Mouse (Mus musculus) left cerebral cortex, adult 18-20 months (tissue): ENCODE results near the gene Igf2bp1. TPM values are rescaled to one million over a fixed set of nuclear protein-coding genes. Genes with fewer than 3 reads are reported as not detected.
"Not testable (repeated sequence)": the region's sequence is repeated elsewhere in the genome, so short reads cannot be mapped to it uniquely, and the experiment has no call there.

Experiments used
- DNase-seq, 2 experiments: peaks; one replicate each; pipeline ENCODE4 v3.0.0; 2021 to 2022; ENCODE audit warnings: low spot score in 2 of 2, mixed read lengths in 1 of 2
- total RNA-seq, 2 experiments: library from RNA; stranded (reverse); gene quantifications; 2 replicates each; pipeline ENCODE4 v1.2.3; 2021

Gene Igf2bp1
- total RNA-seq, 2 experiments from 2014 or later = 0.37 TPM; not detected in 1

DNA sequence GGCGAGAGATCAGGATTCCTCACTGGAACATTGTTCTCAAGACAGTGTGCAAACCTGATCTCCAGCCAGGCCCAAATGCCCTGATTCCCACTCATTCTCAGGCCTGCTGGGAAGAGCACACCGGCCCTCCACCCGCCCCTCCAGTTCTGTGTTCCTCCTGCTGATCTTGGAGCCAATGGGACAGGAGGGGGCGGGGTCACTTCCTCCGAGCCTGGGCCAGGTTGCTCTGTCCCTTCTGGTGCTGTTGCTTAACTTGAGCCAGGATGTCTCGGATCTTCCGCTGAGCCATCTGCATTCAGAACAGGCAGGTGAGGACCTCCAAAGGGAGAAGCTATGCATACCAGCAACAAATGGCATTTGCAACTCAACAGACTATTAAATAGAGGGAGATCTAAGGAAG lies 42.4 kb downstream of the Igf2bp1 start:
- no peak for DNase-seq

DNA sequence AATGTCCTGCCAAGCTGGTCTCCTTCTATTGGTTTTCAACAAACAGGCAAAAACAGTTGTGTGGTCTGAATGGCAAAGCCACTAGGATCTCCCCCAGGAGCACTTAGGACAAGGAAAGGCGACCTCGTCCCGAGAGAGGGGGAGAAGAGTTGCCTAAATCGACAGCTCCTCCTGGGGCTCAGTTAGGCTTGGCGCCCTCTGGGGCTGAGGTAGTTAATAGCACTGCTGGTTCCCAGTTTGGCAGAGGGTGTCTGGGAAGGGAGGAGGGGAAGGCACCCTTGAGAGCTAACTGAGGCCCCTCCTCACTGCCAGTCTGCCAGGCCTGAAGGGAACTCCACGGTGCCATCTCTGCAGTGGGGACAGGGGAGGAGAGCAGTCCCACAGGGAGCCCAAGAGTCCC lies 46.6 kb downstream of the Igf2bp1 start:
- DNase-seq = no peak

DNA sequence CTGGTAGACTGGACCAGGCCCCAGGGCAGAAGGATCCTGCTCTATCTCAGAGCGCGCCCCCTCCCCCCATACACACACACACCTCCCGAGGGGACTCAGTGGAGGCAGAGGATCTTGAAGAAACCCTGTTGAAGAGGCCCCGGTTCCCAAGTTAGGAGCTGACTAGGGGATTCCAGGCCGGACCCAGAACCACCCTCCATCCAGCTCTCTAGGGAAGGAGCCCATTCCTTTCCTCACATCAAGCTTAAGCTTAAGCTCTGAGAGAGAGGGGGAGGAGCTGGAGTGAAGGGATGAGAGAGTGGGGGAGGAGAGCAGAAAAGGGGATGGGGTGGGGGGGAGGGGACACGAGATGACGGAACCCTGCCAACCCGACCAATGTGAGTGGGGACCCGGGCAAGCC lies 47.5 kb downstream of the Igf2bp1 start:
- DNase-seq = no peak

DNA sequence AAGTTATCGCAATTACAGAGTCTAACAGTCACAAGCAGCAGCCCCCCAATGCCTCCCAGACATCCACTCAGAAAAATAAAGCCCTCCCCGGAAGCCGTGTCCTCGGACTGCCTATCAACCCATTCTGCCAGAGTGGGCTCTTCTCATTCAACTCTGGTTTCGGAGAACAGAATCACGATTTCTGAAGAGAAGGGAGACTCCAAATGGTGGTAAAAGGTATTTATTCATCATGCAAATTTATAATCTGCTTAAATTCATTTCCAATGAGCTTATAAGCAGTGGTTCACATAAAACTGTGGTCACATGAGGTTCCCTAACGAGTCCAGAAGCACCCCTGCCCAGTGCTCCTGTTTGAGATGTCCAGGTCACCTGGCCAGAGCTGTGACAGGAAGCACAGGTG lies 48.3 kb downstream of the Igf2bp1 start:
- DNase-seq = no peak

DNA sequence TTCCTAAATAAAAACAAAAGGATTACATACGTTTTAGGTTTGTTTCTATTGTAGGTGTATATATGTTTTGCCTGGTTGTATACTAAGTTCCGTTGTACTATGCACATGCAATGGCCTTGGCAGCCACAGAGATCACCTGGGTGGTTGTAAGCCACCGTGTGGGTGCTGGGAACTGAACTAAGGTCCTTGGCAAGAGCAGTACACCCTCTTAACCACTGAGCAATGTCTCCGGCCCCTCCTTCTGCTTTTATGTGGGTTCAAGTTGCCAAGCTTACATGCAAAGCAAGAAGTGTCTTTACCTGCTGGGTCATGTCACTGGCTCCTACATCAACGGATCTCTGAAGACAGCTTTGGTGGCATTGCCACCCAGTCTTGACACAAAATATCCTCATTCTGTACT lies 52.4 kb downstream of the Igf2bp1 start:
- no peak for DNase-seq

DNA sequence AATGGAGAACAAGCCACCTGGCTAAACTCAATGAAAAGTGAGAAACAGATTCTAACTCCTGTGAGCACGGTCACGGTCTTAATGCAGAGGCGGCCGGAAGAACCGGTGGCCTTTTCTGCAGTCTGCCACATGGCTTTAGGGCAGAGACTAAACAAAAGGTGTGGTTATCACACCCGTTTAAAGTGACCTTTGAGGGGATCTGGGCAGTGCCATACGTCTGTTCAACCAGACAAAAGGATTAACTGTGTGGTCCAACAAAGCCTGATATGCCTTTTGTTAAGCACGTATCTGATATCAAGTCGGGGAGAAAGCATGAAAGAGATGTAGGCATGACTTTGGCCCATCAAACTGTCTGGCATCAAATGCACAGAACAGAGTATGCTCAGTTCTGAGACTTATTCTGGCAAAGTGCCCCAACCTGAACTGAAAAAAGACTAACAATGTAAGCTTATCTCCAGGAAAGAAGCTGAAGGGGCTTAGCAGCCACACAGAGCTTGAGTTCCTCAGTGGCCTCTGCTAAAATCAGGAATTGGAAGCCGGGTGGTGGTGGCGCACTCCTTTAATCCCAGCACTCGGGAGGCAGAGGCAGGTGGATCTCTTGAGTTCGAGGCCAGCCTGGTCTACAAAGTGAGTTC lies 59.8 kb downstream of the Igf2bp1 start:
- DNase-seq = no peak

DNA sequence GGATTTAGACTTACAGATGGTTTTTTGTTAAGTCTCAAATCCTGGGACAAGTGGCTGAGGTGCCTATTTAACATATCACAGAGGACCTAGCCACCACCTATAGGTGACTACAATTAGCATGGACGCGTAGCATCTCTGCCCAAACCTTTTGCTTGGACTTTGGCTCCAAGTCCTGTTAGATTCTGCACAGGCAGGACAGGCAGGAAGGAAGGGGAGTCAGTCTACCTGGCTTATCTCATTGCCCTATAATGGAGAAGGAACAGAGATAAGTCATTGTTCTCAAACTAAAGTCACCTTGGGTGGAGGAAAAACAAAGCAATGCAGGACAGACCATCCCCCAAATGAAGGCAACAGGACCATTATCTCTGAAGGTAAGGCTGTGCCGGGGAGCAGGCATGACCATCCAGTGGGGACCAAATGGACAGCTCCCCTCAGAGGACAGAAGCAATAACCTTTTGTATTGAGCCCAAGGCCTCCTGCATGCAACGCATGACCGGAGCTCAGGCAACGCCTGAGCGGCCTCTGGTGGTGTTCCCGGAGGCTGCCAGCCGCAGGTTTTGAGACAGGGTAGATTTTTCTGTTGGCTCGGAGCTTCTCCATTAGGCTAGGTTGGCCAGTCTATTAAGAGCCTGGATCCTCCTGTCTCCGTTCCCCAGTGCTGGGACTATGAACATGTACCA lies 65.8 kb downstream of the Igf2bp1 start:
- no peak for DNase-seq

DNA sequence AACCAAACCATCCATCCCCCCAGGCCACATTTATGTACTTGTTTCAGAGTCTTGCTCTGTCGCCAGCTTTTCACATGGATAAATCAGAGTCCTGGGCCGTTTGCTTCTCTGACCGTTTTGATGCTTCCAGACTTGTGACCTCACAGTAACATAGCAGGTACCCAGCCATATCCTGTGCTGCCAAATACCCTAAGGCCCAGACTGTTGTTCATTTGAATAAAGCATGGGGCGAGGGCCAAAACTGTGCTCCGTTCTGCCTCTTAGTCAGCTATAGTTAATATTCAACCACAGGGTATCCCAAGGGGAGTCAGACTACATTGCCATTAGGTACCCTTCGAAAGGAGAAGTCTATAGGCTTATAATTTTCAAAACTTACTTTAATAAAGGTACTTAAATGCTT lies 69.3 kb downstream of the Igf2bp1 start:
- DNase-seq = no peak

DNA sequence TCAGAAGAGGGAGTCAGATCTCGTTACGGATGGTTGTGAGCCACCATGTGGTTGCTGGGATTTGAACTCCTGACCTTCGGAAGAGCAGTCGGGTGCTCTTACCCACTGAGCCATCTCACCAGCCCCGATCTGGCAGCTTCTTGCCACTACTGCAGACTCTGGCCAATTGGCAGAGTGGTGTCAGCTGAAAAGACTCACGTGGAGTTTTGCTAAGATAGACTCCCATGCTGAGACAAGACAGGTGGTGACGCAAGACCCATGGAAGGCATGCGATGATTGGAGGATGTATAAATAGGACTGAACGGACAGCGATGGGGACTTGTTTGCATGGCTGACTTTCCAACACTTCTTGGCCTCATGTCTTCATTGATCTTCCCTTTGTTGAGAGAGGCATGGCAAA lies 73.6 kb downstream of the Igf2bp1 start:
- DNase-seq = not testable (repeated sequence)

DNA sequence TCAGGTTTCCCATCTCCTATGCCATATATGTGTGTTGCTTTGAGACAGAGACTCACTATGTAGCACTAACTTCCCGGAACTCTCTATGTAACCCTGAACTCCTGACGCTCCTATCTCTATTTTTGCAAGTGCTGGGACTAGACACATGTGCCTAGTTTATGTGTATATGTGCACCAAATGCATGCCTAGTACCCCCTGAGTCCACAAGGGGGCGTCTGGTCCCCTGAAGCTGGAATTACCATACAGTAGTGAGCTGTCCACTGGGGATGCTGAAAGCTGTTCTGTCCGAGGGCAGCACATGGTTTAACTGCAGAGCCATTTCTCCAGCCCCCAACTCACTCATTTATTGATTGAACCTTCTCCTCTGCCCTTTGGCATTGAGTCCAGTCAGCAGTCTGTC lies 79.3 kb downstream of the Igf2bp1 start:
- no peak for DNase-seq

DNA sequence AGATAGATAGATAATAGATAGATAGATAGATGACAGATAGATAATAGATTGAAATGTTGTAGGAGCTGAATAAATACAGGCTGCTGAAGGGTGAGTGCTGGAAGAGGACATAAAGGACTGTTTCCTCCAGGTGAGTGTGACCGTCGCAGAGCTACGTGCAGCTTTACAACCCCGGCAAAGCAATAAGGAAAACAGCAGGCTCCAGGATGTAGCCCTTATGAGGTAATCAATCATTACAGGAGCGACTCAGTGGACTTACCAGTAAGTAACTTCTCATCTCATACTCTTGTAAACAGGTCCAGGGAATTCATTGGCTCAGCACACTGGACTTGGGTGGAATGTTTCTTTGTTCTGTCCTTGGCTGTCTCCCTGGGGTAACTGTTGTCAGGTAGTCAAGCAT lies 79.8 kb downstream of the Igf2bp1 start:
- no peak for DNase-seq

DNA sequence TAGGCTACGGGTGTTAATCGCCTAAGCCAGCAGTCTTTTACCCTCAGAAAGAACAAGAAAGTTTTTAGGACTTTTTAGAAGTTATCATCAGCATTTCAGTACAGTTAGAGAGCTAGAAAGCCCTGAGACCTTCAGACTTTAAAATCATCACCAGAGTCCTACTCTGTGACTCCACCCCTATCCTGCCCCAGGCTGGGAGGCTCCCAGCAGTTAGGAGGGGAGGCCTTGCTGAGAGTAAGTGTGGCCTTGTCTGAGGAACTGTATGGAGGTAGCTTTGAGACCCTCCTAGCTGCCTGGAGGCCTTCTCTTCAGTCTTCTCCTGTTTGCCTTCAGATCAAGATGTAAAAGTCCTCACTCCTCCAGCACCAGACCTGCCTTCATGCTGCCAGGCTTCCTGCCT lies 81.5 kb downstream of the Igf2bp1 start:
- no peak for DNase-seq

DNA sequence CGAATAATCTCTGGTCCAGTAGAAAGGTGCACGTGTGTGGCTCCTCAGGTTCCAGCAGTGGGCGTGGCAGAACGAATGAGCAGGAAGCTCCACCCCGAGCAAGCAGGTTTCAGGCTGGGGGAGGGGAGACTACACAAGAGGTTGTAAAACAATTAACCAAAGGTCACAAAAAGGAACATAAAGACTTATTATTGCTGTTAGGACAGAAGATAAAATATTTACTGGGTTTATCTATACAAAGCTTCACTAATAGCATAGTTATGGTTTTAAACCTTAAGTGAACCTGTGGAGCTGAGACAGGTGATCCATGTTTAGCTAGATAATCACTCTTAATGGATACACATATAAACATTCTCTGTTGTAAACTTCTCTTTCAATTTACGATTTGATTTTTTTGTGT lies 82.3 kb downstream of the Igf2bp1 start:
- DNase-seq = not testable (repeated sequence)

DNA sequence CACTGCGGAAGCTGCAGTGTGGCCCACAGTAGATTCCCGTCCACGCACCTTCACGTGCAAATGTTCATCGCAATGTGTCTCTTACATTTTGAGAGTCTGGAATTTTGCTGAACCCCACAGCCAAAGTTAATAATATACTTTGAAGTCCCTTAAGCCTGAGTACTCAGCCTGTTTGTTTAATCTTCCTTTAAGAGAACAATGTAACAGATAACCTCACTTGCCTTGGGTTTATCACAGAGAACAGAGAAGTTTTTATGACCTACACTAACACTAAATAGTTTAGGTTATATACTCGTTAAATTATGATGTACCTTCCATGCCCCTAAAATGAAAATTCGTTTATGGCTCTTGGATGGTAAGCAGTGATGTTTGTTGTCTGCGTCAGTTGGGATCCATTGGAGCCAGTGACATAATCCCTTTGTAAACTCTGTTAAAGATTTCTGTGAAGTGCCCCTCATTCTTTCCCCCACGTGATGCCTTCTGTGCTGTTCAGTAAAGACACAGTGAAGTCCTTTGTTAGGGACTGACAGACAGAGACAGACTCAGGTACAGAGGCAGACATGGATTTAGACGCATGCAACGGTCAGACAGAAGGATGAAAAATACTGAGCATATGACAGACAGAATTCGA lies 83.6 kb downstream of the Igf2bp1 start:
- no peak for DNase-seq

DNA sequence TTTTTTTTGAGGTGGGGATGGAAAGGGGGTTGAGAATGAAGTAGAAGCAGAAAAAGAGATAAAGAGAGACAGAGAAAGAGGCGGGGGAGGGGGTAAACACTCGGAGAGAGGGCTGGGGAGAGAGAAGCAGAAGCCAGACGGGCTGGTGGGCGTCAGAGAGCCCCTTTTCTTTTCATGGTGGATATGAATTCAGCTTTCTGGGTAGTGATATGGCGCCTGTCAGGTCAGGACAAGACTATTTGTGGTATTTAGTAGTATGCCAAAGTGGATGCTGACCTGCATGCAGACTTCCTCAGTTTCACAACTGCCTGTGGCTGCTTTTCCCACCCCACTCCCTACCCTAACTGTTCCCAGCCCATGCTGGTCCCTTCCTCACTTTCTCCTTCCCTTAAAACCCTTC lies 89.3 kb downstream of the Igf2bp1 start:
- DNase-seq = no peak

DNA sequence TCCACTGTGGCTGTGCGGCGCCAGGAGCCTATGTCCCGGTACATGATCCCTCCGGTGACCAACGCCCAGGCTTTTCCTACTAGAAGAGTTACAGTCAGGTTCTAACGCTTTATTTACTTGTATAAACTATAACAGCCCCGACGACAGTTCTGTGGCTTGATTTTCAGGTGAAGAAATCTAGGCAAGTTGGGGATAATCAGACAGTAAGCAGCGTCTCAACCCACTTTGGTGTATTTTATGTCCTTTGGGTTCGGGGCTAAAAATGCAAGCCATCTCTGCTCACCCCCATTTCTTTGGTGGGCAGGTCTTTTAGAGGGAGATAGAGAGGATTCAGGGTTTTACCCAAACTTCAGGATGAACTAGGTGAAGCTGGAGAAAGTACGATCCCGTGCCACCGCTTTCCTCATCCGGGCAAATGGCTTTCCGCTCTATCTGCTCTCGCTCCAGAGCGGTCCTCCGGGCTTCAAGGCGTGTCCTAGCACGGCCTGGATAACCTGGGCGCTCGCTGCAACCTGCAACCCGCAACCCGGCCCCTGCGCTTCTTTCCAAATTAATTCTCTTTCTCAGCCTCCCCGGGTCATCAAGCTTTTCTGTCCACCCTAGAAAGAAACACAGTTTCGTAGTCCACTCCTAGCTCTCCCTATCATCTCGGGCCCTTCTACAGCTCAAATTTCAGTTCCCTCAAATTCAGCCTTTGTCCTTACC lies 90.6 kb downstream of the Igf2bp1 start:
- no peak for DNase-seq

DNA sequence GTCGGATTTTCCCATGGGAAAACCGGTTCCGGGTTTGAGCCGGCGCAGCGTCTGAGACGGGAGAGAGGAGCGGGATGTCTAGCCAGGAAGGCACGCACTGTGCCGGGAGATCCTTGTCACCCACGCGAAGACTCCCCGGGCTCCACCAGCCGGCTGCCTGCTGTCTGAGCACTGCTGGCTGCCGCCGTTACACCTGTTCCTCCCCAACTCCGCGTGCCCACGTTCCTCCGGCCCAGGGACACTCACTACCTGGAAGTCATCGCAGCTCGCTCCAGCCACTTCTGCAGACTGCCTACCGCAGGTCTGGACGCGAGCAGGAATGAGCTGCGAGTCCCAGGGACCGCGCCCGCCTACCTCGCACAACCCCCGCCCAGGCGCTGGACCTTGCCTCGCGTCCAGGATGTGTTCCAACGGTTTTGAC lies 91.2 kb downstream of the Igf2bp1 start, which contains the start of gene B4galnt2:
Gene B4galnt2 (minus strand): TSS at position 321 of the 421 bp plus-strand sequence.
- peak; percentile 7 to 17 for DNase-seq

DNA sequence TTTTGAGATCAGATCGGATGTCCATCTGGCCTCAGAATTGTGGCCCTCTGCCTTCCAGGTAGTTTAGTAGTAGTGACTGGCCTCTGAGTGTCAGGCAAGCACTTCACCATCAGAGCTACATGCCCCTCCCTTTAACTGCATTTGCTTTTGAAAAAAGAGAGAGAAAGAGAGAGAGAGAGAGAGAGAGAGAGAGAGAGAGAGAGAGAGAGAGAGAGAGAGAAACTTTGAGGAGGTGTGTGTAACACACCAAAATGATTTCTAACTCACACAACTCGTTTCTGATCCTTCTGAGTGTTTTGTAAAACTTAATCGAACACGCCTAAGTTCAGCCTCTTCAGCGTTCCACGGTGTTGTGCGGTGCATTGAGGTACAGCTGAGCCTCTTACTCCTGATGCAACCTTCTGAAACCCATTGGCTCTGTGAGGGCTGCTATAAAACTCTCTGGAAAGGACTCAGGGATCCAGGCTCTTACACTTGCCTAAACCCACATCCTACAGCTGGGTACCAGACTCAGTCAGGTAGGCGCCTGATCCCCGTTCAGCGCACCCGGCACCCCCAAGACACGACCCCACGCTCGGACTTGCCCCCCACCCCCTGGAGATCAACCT lies 91.7 kb downstream of the Igf2bp1 start:
- no peak for DNase-seq

DNA sequence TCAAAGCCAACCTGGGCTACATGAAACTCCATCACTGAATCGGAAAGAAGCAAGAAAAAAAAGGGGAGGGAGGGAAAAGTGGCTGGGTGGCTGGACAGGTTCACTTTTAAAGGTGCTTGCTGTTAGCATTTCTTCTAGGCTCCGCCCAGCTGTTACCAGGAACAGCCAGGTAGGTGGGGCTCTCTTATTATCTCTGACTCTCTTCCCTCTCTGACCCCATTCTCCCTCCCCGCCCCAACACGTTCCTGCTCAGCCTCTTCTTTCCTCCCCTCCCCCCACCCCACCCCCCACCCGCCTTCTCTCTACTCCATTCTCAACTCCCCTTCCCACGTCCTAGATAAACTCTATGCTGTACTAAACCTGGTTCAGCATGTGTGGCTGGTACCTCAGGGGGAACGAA lies 94.2 kb downstream of the Igf2bp1 start:
- DNase-seq = no peak

DNA sequence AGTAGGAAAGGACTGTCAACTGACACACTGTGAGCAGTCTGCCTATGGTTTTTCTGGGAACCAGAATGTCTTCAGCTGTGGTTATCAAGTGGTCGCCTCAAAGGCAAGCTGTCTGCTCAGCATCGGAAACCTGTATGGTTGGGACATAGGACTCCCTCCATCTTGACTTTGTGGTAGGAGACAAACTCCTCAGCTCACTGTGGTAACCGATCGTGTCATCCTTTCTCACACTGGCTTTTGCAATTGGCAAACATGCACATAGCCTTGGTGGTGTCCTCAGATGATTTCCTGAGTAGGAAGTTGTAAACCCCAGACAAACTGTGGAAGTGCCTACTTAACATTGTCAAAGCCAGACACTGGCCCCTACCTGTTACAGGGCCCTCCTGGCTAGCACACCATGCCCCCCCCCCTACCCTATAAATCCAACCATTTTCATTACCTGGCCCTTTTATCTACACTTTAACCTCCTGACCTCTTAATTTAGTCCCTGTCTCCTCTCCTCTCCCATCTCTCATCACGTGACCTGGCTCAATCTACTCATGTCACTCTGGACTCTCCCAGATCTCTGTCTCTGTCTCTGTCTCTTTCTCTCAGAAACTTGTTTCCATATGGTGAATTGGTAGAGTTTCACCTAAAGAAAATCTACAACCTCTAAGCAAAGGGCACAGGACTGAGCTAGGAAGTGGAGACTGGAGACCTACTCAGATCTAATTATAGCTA lies 97.8 kb downstream of the Igf2bp1 start:
- no peak for DNase-seq
